In genomic region chr11:114847008-114847407, GRCm38 (mm10) we compare ENCODE assay signal across 22 mouse cellular contexts. TPM values are rescaled to one million over a fixed set of nuclear protein-coding genes. Genes with fewer than 3 reads are reported as not detected.
"Had no signal": no experiment of that assay in that cellular context is flagged by ENCODE, and none has a peak within 500 bp of the region (broad histone marks: within the 10 kb centered on the region; RNA-seq: fewer than 3 reads in every experiment).

No protein-coding gene starts in this region.

- H3K9me3 ChIP-seq: intestine, embryonic 15.5 days; limb, embryonic 13.5 days; midbrain, embryonic 15.5 days had no signal

- H3K36me3 ChIP-seq: intestine, embryonic 15.5 days; limb, embryonic 13.5 days; midbrain, embryonic 15.5 days; neural tube, embryonic 12.5 days had no signal

- ATAC-seq: intestine, embryonic 15.5 days; midbrain, embryonic 15.5 days had no signal

- H3K27ac ChIP-seq: intestine, embryonic 15.5 days; limb, embryonic 13.5 days; liver, embryonic 14.5 days; midbrain, embryonic 15.5 days; neural tube, embryonic 12.5 days had no signal

- H3K4me3 ChIP-seq: intestine, embryonic 15.5 days; limb, embryonic 13.5 days; midbrain, embryonic 15.5 days; neural tube, embryonic 12.5 days had no signal

- H3K27me3 ChIP-seq: intestine, embryonic 15.5 days; limb, embryonic 13.5 days had no signal

- H3K9ac ChIP-seq: intestine, embryonic 15.5 days; limb, embryonic 13.5 days; liver, embryonic 14.5 days; midbrain, embryonic 15.5 days; neural tube, embryonic 12.5 days had no signal

- H3K4me2 ChIP-seq: intestine, embryonic 15.5 days; limb, embryonic 13.5 days; midbrain, embryonic 15.5 days; neural tube, embryonic 12.5 days had no signal

- DNase-seq: layer of hippocampus, adult 9-11 months; layer of hippocampus, postnatal 36 days; lung, adult 18-20 months; lung, postnatal 36 days; right cerebral cortex, postnatal 4 days; spleen, adult 18-20 months; thymus, adult 18-20 months; thymus, postnatal 14 days had no signal

RNA-seq across cellular contexts. Expression of gene Gpr142, which starts 48.3 kb away (rescaled TPM):
- total RNA-seq: layer of hippocampus, adult 18-20 months; layer of hippocampus, postnatal 36 days; left cerebral cortex, adult 8-10 months; left cerebral cortex, postnatal 25 days; liver, adult 2 months; megakaryocyte progenitor cell, adult 5-6 weeks; monocyte, adult 5-6 weeks; neutrophil, adult 5-6 weeks had no signal
- polyA plus RNA-seq: limb, embryonic 13.5 days; liver, adult 2 months; liver, embryonic 14.5 days; lung, embryonic 16.5 days; midbrain, embryonic 15.5 days; neural tube, embryonic 12.5 days; urinary bladder, adult 2 months had no signal

RNA-seq across cellular contexts. Expression of gene Btbd17, which starts 51.3 kb away (rescaled TPM):
- total RNA-seq: liver, adult 2 months; megakaryocyte progenitor cell, adult 5-6 weeks; monocyte, adult 5-6 weeks; neutrophil, adult 5-6 weeks had no signal
- polyA plus RNA-seq: liver, adult 2 months; liver, embryonic 14.5 days had no signal
